ENCODE assay signal across 21 mouse cellular contexts in genomic region chr17:5755489-5755888, GRCm38 (mm10).
DNase-seq lines count a peak whose midpoint lies in the region; ATAC-seq and TF ChIP-seq lines count a peak whose summit lies in the region.
"Had no signal": no experiment of that assay in that cellular context is flagged by ENCODE, and none has a peak within 500 bp of the region (broad histone marks: within the 10 kb centered on the region; RNA-seq: fewer than 3 reads in every experiment).

No protein-coding gene starts in this region.

- no peak overlapping the region for H3K4me3 ChIP-seq in intestine, embryonic 16.5 days (ENCODE audit: low read length)
- H3K4me3 ChIP-seq in intestine, embryonic 15.5 days (replicated peaks), result no peak overlapping the region
- H3K4me3 ChIP-seq in liver, embryonic 15.5 days (replicated peaks), result no peak overlapping the region
- H3K4me3 ChIP-seq in liver, embryonic 11.5 days (ENCODE audit: low read depth, low read length), result no peak overlapping the region
- no peak overlapping the region for H3K4me3 ChIP-seq in liver, postnatal 0 days (ENCODE audit: low read depth, low read length)
- H3K4me3 ChIP-seq: embryonic facial prominence, embryonic 10.5 days; embryonic facial prominence, embryonic 12.5 days; forebrain, embryonic 13.5 days; forebrain, embryonic 15.5 days had no signal

- no peak overlapping the region for H3K4me2 ChIP-seq in intestine, embryonic 16.5 days (ENCODE audit: low read depth, low read length)
- no peak overlapping the region for H3K4me2 ChIP-seq in intestine, embryonic 15.5 days (replicated peaks)
- no peak overlapping the region for H3K4me2 ChIP-seq in liver, embryonic 15.5 days
- H3K4me2 ChIP-seq in liver, embryonic 11.5 days, result no peak overlapping the region
- no peak overlapping the region for H3K4me2 ChIP-seq in liver, postnatal 0 days (ENCODE audit: low read depth, low read length)
- H3K4me2 ChIP-seq: embryonic facial prominence, embryonic 12.5 days; forebrain, embryonic 13.5 days; forebrain, embryonic 15.5 days had no signal

- TF ChIP-seq CTCF in liver, postnatal 0 days (IDR thresholded peaks at IDR 0.05; ENCODE audit: low read depth), result no peak

- H3K36me3 ChIP-seq in intestine, embryonic 16.5 days (ENCODE audit: control insufficient read depth, insufficient read depth, low read length), result no peaks in the 10 kb centered on the region
- H3K36me3 ChIP-seq in intestine, embryonic 15.5 days, result no peaks in the 10 kb centered on the region
- H3K36me3 ChIP-seq in liver, embryonic 15.5 days (replicated peaks), result peaks cover 6% of the 10 kb centered on the region; the same call in 1 of the 2 replicates
- H3K36me3 ChIP-seq in liver, embryonic 11.5 days (ENCODE audit: control insufficient read depth, insufficient read depth, low read length), result no peaks in the 10 kb centered on the region
- H3K36me3 ChIP-seq in liver, postnatal 0 days (replicated peaks; ENCODE audit: insufficient read depth, low read length), result no peaks in the 10 kb centered on the region
- H3K36me3 ChIP-seq: embryonic facial prominence, embryonic 10.5 days; embryonic facial prominence, embryonic 12.5 days; forebrain, embryonic 15.5 days had no signal

- H3K4me1 ChIP-seq in intestine, embryonic 16.5 days (ENCODE audit: control insufficient read depth, insufficient read depth, low read length), result no peaks in the 10 kb centered on the region; the same call in 1 of the 2 replicates
- H3K4me1 ChIP-seq in intestine, embryonic 15.5 days (replicated peaks), result peaks cover 6% of the 10 kb centered on the region
- peaks cover 16% of the 10 kb centered on the region for H3K4me1 ChIP-seq in liver, embryonic 15.5 days (replicated peaks)
- H3K4me1 ChIP-seq in liver, embryonic 11.5 days (replicated peaks; ENCODE audit: control insufficient read depth, insufficient read depth, low read length), result peaks cover 4% of the 10 kb centered on the region; the same call in 1 of the 2 replicates
- H3K4me1 ChIP-seq in liver, postnatal 0 days (ENCODE audit: insufficient read depth), result peaks cover 20% of the 10 kb centered on the region

- 59% methylated on average over 7 of the region's 7 CpGs for WGBS in intestine, embryonic 16.5 days
- WGBS in intestine, embryonic 15.5 days, result 65% methylated on average over 7 of the region's 7 CpGs
- 79% methylated on average over 7 of the region's 7 CpGs for WGBS in liver, embryonic 15.5 days (ENCODE audit: insufficient replicate concordance)
- 83% methylated on average over 7 of the region's 7 CpGs for WGBS in liver, embryonic 11.5 days
- WGBS in liver, postnatal 0 days (ENCODE audit: insufficient replicate concordance), result 66% methylated on average over 7 of the region's 7 CpGs

- no peak for TF ChIP-seq EP300 in liver, postnatal 0 days (IDR thresholded peaks at IDR 0.05; ENCODE audit: low read depth)

- H3K27me3 ChIP-seq in intestine, embryonic 16.5 days (replicated peaks; ENCODE audit: control insufficient read depth, insufficient read depth, low read length), result no peaks in the 10 kb centered on the region
- no peaks in the 10 kb centered on the region for H3K27me3 ChIP-seq in intestine, embryonic 15.5 days (replicated peaks)
- no peaks in the 10 kb centered on the region for H3K27me3 ChIP-seq in liver, embryonic 15.5 days
- H3K27me3 ChIP-seq in liver, embryonic 11.5 days (replicated peaks; ENCODE audit: control insufficient read depth, insufficient read depth, low read length), result no peaks in the 10 kb centered on the region
- no peaks in the 10 kb centered on the region for H3K27me3 ChIP-seq in liver, postnatal 0 days (ENCODE audit: insufficient read depth, low read length)
- H3K27me3 ChIP-seq: CH12.LX; embryonic facial prominence, embryonic 12.5 days; Patski had no signal

- no peaks in the 10 kb centered on the region for H3K9me3 ChIP-seq in intestine, embryonic 16.5 days (ENCODE audit: control insufficient read depth, low read length)
- H3K9me3 ChIP-seq in intestine, embryonic 15.5 days, result no peaks in the 10 kb centered on the region
- H3K9me3 ChIP-seq in liver, embryonic 15.5 days (replicated peaks), result no peaks in the 10 kb centered on the region
- no peaks in the 10 kb centered on the region for H3K9me3 ChIP-seq in liver, embryonic 11.5 days (ENCODE audit: control insufficient read depth, low read length)
- H3K9me3 ChIP-seq in liver, postnatal 0 days (ENCODE audit: low read length), result no peaks in the 10 kb centered on the region
- H3K9me3 ChIP-seq: embryonic facial prominence, embryonic 10.5 days; embryonic facial prominence, embryonic 12.5 days; forebrain, embryonic 13.5 days; forebrain, embryonic 15.5 days; G1E had no signal

- no peak overlapping the region for H3K27ac ChIP-seq in intestine, embryonic 16.5 days (ENCODE audit: low read length)
- no peak overlapping the region for H3K27ac ChIP-seq in intestine, embryonic 15.5 days
- no peak overlapping the region for H3K27ac ChIP-seq in liver, embryonic 15.5 days (replicated peaks)
- no peak overlapping the region for H3K27ac ChIP-seq in liver, embryonic 11.5 days (ENCODE audit: low read depth, low read length)
- H3K27ac ChIP-seq in liver, postnatal 0 days (ENCODE audit: low read depth), result 0 out of 2 replicates have a peak overlapping the region, but pooled peaks have one; percentile 6
- H3K27ac ChIP-seq: embryonic facial prominence, embryonic 10.5 days; embryonic facial prominence, embryonic 12.5 days; forebrain, embryonic 13.5 days; forebrain, embryonic 15.5 days had no signal

- ATAC-seq in intestine, embryonic 16.5 days, result peak; percentile 25; the same call in 1 of the 2 replicates
- ATAC-seq in intestine, embryonic 15.5 days, result no peak
- 0 out of 2 replicates have a peak, but pooled peaks have one; percentile 19 for ATAC-seq in liver, embryonic 15.5 days (ENCODE audit: insufficient read depth)
- no peak for ATAC-seq in liver, embryonic 11.5 days (replicated peaks; ENCODE audit: low FRiP score)
- ATAC-seq in liver, postnatal 0 days, result peak; percentile 58
- ATAC-seq: forebrain, embryonic 13.5 days; forebrain, embryonic 15.5 days; Patski had no signal

- no peak for DNase-seq in liver, embryonic 11.5 days (ENCODE audit: low spot score)
- DNase-seq in liver, postnatal 0 days, result no peak
- DNase-seq: adrenal gland, adult 8-10 months; adrenal gland, postnatal 14 days; adrenal gland, postnatal 36 days; B cell, adult 2 months; cerebellum, adult 11-12 months; cerebellum, adult 2 months; cerebellum, adult 9-10 months; cerebellum, postnatal 10 days; cerebellum, postnatal 25 days had no signal

- no peak overlapping the region for H3K9ac ChIP-seq in intestine, embryonic 16.5 days (ENCODE audit: low read depth, low read length)
- H3K9ac ChIP-seq in intestine, embryonic 15.5 days, result no peak overlapping the region
- H3K9ac ChIP-seq in liver, embryonic 15.5 days, result no peak overlapping the region
- H3K9ac ChIP-seq in liver, embryonic 11.5 days (ENCODE audit: low read depth, low read length), result no peak overlapping the region
- no peak overlapping the region for H3K9ac ChIP-seq in liver, postnatal 0 days (replicated peaks)
- H3K9ac ChIP-seq: embryonic facial prominence, embryonic 12.5 days; forebrain, embryonic 13.5 days; forebrain, embryonic 15.5 days had no signal

Comparison
In these comparisons a context has a peak if more than half of its experiments do, and no peak if none do; other contexts are left out.
1. ATAC-seq: peak in intestine, embryonic 16.5 days (single experiment), liver, embryonic 15.5 days (single experiment) and liver, postnatal 0 days (single experiment); none in intestine, embryonic 15.5 days (single experiment) and liver, embryonic 11.5 days (single experiment).